Mouse (Mus musculus) stomach, postnatal 0 days (tissue): ENCODE results near the gene Arid1b.

ENCODE experiments used
- CTCF ChIP-seq: IDR thresholded peaks from 2 replicates; pipeline ENCODE4 v1.5.1; 2016; ENCODE audit warnings: antibody characterized with exemption, low read depth, mild to moderate bottlenecking, moderate library complexity
- EP300 ChIP-seq: optimal IDR thresholded peaks from 2 replicates; pipeline ENCODE3; 2016; ENCODE audit warnings: antibody characterized with exemption

GRCm38 (mm10) chr17:5247737-5248136, 253.6 kb downstream of the Arid1b start:
- TF ChIP-seq EP300 (no peak), CTCF (no peak)
